Mouse (Mus musculus) heart, embryonic 15.5 days (tissue): ENCODE measurements around the gene Pakap. TPM values are rescaled to one million over a fixed set of nuclear protein-coding genes. Genes with fewer than 3 reads are reported as not detected.

Experiments used
- ATAC-seq: fragments of 200-750 bp; cut with Nextera tagmentation; replicated peaks from 2 replicates; pipeline ENCODE4 v1.8.0; 2017; ENCODE audit warnings: low read depth, moderate TSS enrichment; ENCODE audit not compliant: insufficient number of reproducible peaks, insufficient read depth, low FRiP score
- H3K27ac ChIP-seq: fragments of 300-500 bp; sonication (generic); 2 replicates; pipeline ENCODE4 v1.5.1; 2015; ENCODE audit warnings: mild to moderate bottlenecking, inconsistent platforms
- H3K27me3 ChIP-seq: fragments of 300-500 bp; sonication (generic); 2 replicates; pipeline ENCODE4 v1.6.1; 2015; ENCODE audit warnings: inconsistent platforms
- H3K36me3 ChIP-seq: fragments of 300-500 bp; sonication (generic); 2 replicates; pipeline ENCODE4 v1.6.1; 2015; ENCODE audit warnings: mild to moderate bottlenecking, inconsistent platforms
- H3K4me1 ChIP-seq: fragments of 300-500 bp; sonication (generic); replicated peaks from 2 replicates; pipeline ENCODE4 v1.6.1; 2015; ENCODE audit warnings: inconsistent platforms
- H3K4me2 ChIP-seq: fragments of 300-500 bp; sonication (generic); 2 replicates; pipeline ENCODE4 v1.6.1; 2015; ENCODE audit warnings: inconsistent platforms, mild to moderate bottlenecking, moderate library complexity
- H3K4me3 ChIP-seq: fragments of 300-500 bp; sonication (generic); 2 replicates; pipeline ENCODE4 v1.5.1; 2015; ENCODE audit warnings: mild to moderate bottlenecking, inconsistent platforms
- H3K9ac ChIP-seq: fragments of 300-500 bp; sonication (generic); 2 replicates; pipeline ENCODE4 v1.6.1; 2015; ENCODE audit warnings: mild to moderate bottlenecking, inconsistent platforms
- H3K9me3 ChIP-seq: fragments of 300-500 bp; sonication (generic); replicated peaks from 2 replicates; pipeline ENCODE4 v1.6.1; 2016; ENCODE audit warnings: inconsistent platforms
- WGBS: fragments of 180-500 bp; shearing (Covaris S2); methylation state at CpG from one replicate; pipeline ENCODE4 v1.1.7; 2015; ENCODE audit warnings: mixed read lengths; 5-methylcytosine and 5-hydroxymethylcytosine counted together
- polyA plus RNA-seq: library from polyadenylated mRNA; unstranded; fragments of >200 nt; fragmentation: Nextera tagmentation; extraction: Ambion mirVana; gene quantifications from 2 replicates; pipeline ENCODE4 v1.2.1, GENCODE M21; 2015

Pakap gene
- polyA plus RNA-seq, 1 experiment from 2014 or later, result 57.8 TPM

- ATAC-seq, result no peak
- Histone ChIP-seq H3K4me2 (no peak overlapping the region), H3K36me3 (peaks cover 7% of the 10 kb centered on the region; the same call in 1 of the 2 replicates), H3K4me3 (no peak overlapping the region), H3K4me1 (peaks cover 26% of the 10 kb centered on the region), H3K9me3 (0 out of 2 replicates have a peak, but pooled peaks cover 3% of the 10 kb centered on the region), H3K27me3 (no peaks in the 10 kb centered on the region), H3K9ac (no peak overlapping the region), H3K27ac (peak overlapping the region; percentile 28; the same call in 1 of the 2 replicates)
- WGBS, result 44% methylated on average over 4 of the region's 4 CpGs
These were observed 182.7 kb downstream of the Pakap start for GRCm38 (mm10) chr4:57750651-57751050.

- no peak overlapping the region for H3K4me2 ChIP-seq
- H3K9me3 ChIP-seq, result 0 out of 2 replicates have a peak, but pooled peaks cover under 1% of the 10 kb centered on the region
- no peak overlapping the region for H3K4me3 ChIP-seq
- no peak overlapping the region for H3K9ac ChIP-seq
- H3K4me1 ChIP-seq, result peaks cover 27% of the 10 kb centered on the region
- no peak for ATAC-seq
- H3K36me3 ChIP-seq, result peaks cover 3% of the 10 kb centered on the region; the same call in 1 of the 2 replicates
- peak overlapping the region; percentile 28 for H3K27ac ChIP-seq
- H3K27me3 ChIP-seq, result no peaks in the 10 kb centered on the region
- 30% methylated on average over 4 of the region's 4 CpGs for WGBS
These were observed 183.1 kb downstream of the Pakap start for GRCm38 (mm10) chr4:57751054-57751453.

GRCm38 (mm10) chr4:57751566-57751965 is 183.6 kb downstream of the Pakap start:
- H3K9me3 ChIP-seq, result no peaks in the 10 kb centered on the region
- no peaks in the 10 kb centered on the region for H3K27me3 ChIP-seq
- H3K36me3 ChIP-seq, result no peaks in the 10 kb centered on the region
- no peak overlapping the region for H3K4me2 ChIP-seq
- H3K27ac ChIP-seq, result peak overlapping the region; percentile 28; the same call in 1 of the 2 replicates
- no peak overlapping the region for H3K9ac ChIP-seq
- H3K4me1 ChIP-seq, result peaks cover 27% of the 10 kb centered on the region
- ATAC-seq, result no peak
- 70% methylated on average over 11 of the region's 11 CpGs for WGBS
- H3K4me3 ChIP-seq, result no peak overlapping the region

- Histone ChIP-seq H3K27ac (peak overlapping the region; percentile 37), H3K4me2 (no peak overlapping the region)
These were observed 187.1 kb downstream of the Pakap start for GRCm38 (mm10) chr4:57755085-57755484.

GRCm38 (mm10) chr4:57757997-57758396 is 190.0 kb downstream of the Pakap start:
- no peaks in the 10 kb centered on the region for H3K9me3 ChIP-seq
- no peak overlapping the region for H3K4me2 ChIP-seq
- 59% methylated on average over 11 of the region's 11 CpGs for WGBS
- H3K4me3 ChIP-seq, result no peak overlapping the region
- H3K27me3 ChIP-seq, result no peaks in the 10 kb centered on the region
- peaks cover 35% of the 10 kb centered on the region for H3K4me1 ChIP-seq
- H3K9ac ChIP-seq, result no peak overlapping the region
- no peak for ATAC-seq
- no peak overlapping the region for H3K27ac ChIP-seq
- no peaks in the 10 kb centered on the region for H3K36me3 ChIP-seq

More at GRCm38 (mm10) chr4:57755085-57755484, 187.1 kb downstream of the Pakap start:
- 69% methylated on average over 11 of the region's 11 CpGs for WGBS
- Histone ChIP-seq H3K4me3 (no peak overlapping the region), H3K9ac (no peak overlapping the region), H3K27me3 (no peaks in the 10 kb centered on the region), H3K36me3 (no peaks in the 10 kb centered on the region), H3K9me3 (no peaks in the 10 kb centered on the region), H3K4me1 (peaks cover 34% of the 10 kb centered on the region)
- ATAC-seq, result no peak

GRCm38 (mm10) chr4:57762424-57762823 is 194.4 kb downstream of the Pakap start:
- no peaks in the 10 kb centered on the region for H3K27me3 ChIP-seq
- peaks cover 52% of the 10 kb centered on the region for H3K4me1 ChIP-seq
- H3K9ac ChIP-seq, result no peak overlapping the region
- no peaks in the 10 kb centered on the region for H3K36me3 ChIP-seq
- 42% methylated on average over 7 of the region's 7 CpGs for WGBS
- no peak overlapping the region for H3K4me3 ChIP-seq
- no peaks in the 10 kb centered on the region for H3K9me3 ChIP-seq
- no peak overlapping the region for H3K4me2 ChIP-seq
- no peak for ATAC-seq
- H3K27ac ChIP-seq, result peak overlapping the region; percentile 87

- Histone ChIP-seq H3K9ac (no peak overlapping the region), H3K4me2 (peak overlapping the region; percentile 14; the same call in 1 of the 2 replicates), H3K9me3 (no peaks in the 10 kb centered on the region), H3K27me3 (no peaks in the 10 kb centered on the region), H3K4me3 (no peak overlapping the region), H3K36me3 (no peaks in the 10 kb centered on the region), H3K27ac (peak overlapping the region; percentile 87), H3K4me1 (peaks cover 49% of the 10 kb centered on the region)
- peak; percentile 54; the same call in 1 of the 2 replicates for ATAC-seq
- 10% methylated on average over 1 of the region's 1 CpGs for WGBS
These were observed 196.4 kb downstream of the Pakap start for GRCm38 (mm10) chr4:57764392-57764791.

- peaks cover 49% of the 10 kb centered on the region for H3K4me1 ChIP-seq
- 28% methylated on average over 1 of the region's 1 CpGs for WGBS
These were observed 196.9 kb downstream of the Pakap start for GRCm38 (mm10) chr4:57764926-57765325.

GRCm38 (mm10) chr4:57765806-57766205 is 197.8 kb downstream of the Pakap start:
- H3K9ac ChIP-seq, result no peak overlapping the region
- H3K36me3 ChIP-seq, result no peaks in the 10 kb centered on the region
- no peaks in the 10 kb centered on the region for H3K9me3 ChIP-seq
- H3K27ac ChIP-seq, result peak overlapping the region; percentile 87
- no peak overlapping the region for H3K4me2 ChIP-seq
- no peak for ATAC-seq
- H3K27me3 ChIP-seq, result no peaks in the 10 kb centered on the region
- no peak overlapping the region for H3K4me3 ChIP-seq
- peaks cover 48% of the 10 kb centered on the region for H3K4me1 ChIP-seq
- WGBS, result 48% methylated on average over 4 of the region's 4 CpGs

More at GRCm38 (mm10) chr4:57764926-57765325, 196.9 kb downstream of the Pakap start:
- no peaks in the 10 kb centered on the region for H3K9me3 ChIP-seq
- H3K27ac ChIP-seq, result peak overlapping the region; percentile 87
- ATAC-seq, result no peak
- peak overlapping the region; percentile 14; the same call in 1 of the 2 replicates for H3K4me2 ChIP-seq
- no peaks in the 10 kb centered on the region for H3K36me3 ChIP-seq
- no peak overlapping the region for H3K4me3 ChIP-seq
- no peak overlapping the region for H3K9ac ChIP-seq
- H3K27me3 ChIP-seq, result no peaks in the 10 kb centered on the region

GRCm38 (mm10) chr4:57769007-57769406 is 201.0 kb downstream of the Pakap start:
- peaks cover 45% of the 10 kb centered on the region for H3K4me1 ChIP-seq
- no peaks in the 10 kb centered on the region for H3K36me3 ChIP-seq
- no peaks in the 10 kb centered on the region for H3K9me3 ChIP-seq
- no peak overlapping the region for H3K27ac ChIP-seq
- H3K27me3 ChIP-seq, result no peaks in the 10 kb centered on the region
- no peak for ATAC-seq
- H3K4me2 ChIP-seq, result no peak overlapping the region
- H3K4me3 ChIP-seq, result no peak overlapping the region
- H3K9ac ChIP-seq, result no peak overlapping the region
- WGBS, result 56% methylated on average over 3 of the region's 3 CpGs

GRCm38 (mm10) chr4:57770185-57770823 is 202.3 kb downstream of the Pakap start:
- WGBS, result 74% methylated on average over 4 of the region's 4 CpGs
- ATAC-seq, result no peak
- Histone ChIP-seq H3K27ac (no peak overlapping the region), H3K4me1 (peaks cover 36% of the 10 kb centered on the region), H3K36me3 (no peaks in the 10 kb centered on the region), H3K4me3 (no peak overlapping the region), H3K27me3 (no peaks in the 10 kb centered on the region), H3K9ac (no peak overlapping the region), H3K4me2 (no peak overlapping the region), H3K9me3 (no peaks in the 10 kb centered on the region)
